Mouse (Mus musculus) liver, embryonic 14.5 days (tissue): ENCODE measurements around the gene Pomp.

Experiments
- CTCF ChIP-seq: IDR thresholded peaks from 2 replicates; pipeline ENCODE4 v1.5.1; 2016; ENCODE audit warnings: antibody characterized with exemption, low read depth, control low read depth
- EP300 ChIP-seq: IDR thresholded peaks from 2 replicates; pipeline ENCODE4 v1.6.1; 2016; ENCODE audit warnings: antibody characterized with exemption, low read depth

DNA sequence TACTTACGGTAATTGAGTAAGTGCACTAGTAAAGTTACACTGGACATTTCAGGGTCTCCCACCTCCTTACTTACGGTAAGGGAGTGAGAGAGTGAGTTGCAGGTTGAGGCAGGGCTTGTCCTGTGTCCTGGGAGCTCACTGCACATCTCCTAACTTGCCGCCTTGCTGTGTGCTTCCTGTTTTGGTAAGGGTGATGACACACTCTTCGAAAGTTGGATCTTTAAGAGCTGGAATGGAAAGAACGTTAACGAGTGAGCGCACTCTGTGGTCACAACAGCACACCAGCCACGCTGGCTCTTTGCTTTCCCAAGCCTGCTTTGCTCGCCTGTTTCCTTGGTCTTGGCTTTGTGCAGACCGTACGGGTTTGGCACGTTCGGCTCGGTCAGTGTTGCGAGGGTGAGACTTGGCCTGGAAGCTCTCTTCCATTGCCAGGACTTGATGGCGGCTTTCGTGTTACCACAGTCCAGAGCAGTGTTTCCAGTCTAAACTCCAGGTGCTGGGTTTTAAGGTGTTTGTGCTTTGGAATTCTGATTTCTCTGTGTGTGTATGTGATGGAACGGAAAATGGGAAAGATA, 14.3 kb downstream of the Pomp start:
- TF ChIP-seq CTCF (no peak), EP300 (no peak)
